Mouse (Mus musculus): ENCODE data around the gene Rwdd4a. TPM values are rescaled to one million over a fixed set of nuclear protein-coding genes. Genes with fewer than 3 reads are reported as not detected.

The Rwdd4a gene
- total RNA-seq, 2 experiments from 2014 or later: 24.4 to 29.4 TPM

- no peak for DNase-seq (ENCODE audit: extremely low spot score in 1 of 2, low spot score in 2 of 2)
- intact Hi-C loops (cut with DNase I): no loop called here
These were observed 34.6 kb downstream of the Rwdd4a start for GRCm38 (mm10) chr8:47568098-47568497.

GRCm38 (mm10) chr8:47570161-47570560 is 36.7 kb downstream of the Rwdd4a start:
- no peak for DNase-seq (ENCODE audit: extremely low spot score in 1 of 2, low spot score in 2 of 2)
- intact Hi-C loops (cut with DNase I): no loop called here

- no peak for DNase-seq (ENCODE audit: extremely low spot score in 1 of 2, low spot score in 2 of 2)
- intact Hi-C loops (cut with DNase I): no loop called here
These were observed 40.0 kb downstream of the Rwdd4a start for GRCm38 (mm10) chr8:47573482-47573881.

GRCm38 (mm10) chr8:47581454-47581853 is 48.0 kb downstream of the Rwdd4a start:
- DNase-seq (ENCODE audit: extremely low spot score in 1 of 2, low spot score in 2 of 2): no peak
- intact Hi-C loops (cut with DNase I): no loop called here

- intact Hi-C loops (cut with DNase I): no loop called here
- DNase-seq (ENCODE audit: extremely low spot score in 1 of 2, low spot score in 2 of 2): no peak
These were observed 55.2 kb downstream of the Rwdd4a start for GRCm38 (mm10) chr8:47588616-47589015.

- intact Hi-C loops (cut with DNase I): no loop called here
- no peak for DNase-seq (ENCODE audit: extremely low spot score in 1 of 2, low spot score in 2 of 2)
These were observed 56.9 kb downstream of the Rwdd4a start for GRCm38 (mm10) chr8:47590400-47590799.

GRCm38 (mm10) chr8:47600664-47601063 is 67.2 kb downstream of the Rwdd4a start:
- DNase-seq (ENCODE audit: extremely low spot score in 1 of 2, low spot score in 2 of 2): no peak
- intact Hi-C loops (cut with DNase I): no loop called here

Small RNA genes within 50 kb of the gene (microRNA-seq; reads per million reads assigned to microRNA genes)
- gene Gm27409: not detected

Other genes with a start within 250 kb of the Rwdd4a start
- gene Stox2, start 87.3 kb upstream of the Rwdd4a start, total RNA-seq (2021): 10 to 100 TPM; 85.0 to 89.4 TPM
- 10 to 100 TPM; 51.4 to 54.0 TPM for gene Trappc11, start 194 bp upstream of the Rwdd4a start, total RNA-seq (2021)
- gene Ing2, start 141.9 kb downstream of the Rwdd4a start, total RNA-seq (2021): 10 to 100 TPM; 38.3 to 42.9 TPM
- gene Cdkn2aip, start 180.3 kb downstream of the Rwdd4a start, total RNA-seq (2021): 10 to 100 TPM; 12.6 to 13.1 TPM